ENCODE assay signal across 14 mouse cellular contexts in the genomic region with DNA sequence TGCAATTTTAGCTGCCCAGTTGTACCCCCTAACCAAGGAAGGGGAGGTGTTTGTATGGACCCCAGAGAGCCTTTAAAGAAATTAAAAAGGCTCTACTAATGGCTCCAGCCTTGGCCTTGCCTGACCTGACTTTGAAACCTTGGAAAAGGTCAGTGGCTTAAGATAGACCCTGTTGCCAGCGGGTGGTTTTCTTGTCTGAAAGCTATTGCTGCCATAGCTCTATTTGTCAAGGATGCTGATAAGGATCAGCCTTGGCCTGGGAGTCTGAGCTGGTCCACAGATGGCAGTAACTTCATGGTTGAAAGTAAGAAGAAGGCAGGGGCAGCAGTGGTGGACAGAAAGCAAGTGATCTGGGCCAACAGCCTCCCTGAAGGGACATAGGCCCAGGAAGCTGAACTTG. TPM values are rescaled to one million over a fixed set of nuclear protein-coding genes. Genes with fewer than 3 reads are reported as not detected.
DNase-seq lines count a peak whose midpoint lies in the region.
"Had no signal": no experiment of that assay in that cellular context is flagged by ENCODE, and none has a peak within 500 bp of the region (broad histone marks: within the 10 kb centered on the region; RNA-seq: fewer than 3 reads in every experiment).

No protein-coding gene starts in this region.

- peak; percentile 81 for DNase-seq in adrenal gland, adult 2 months
- DNase-seq in adrenal gland, adult 8-10 months, result peak; percentile 75
- DNase-seq in adrenal gland, postnatal 14 days, result peak; percentile 52
- peak; percentile 57 to 74 for DNase-seq in adrenal gland, postnatal 36 days
- DNase-seq in right cerebral cortex, adult 2 months (ENCODE audit: low spot score in 2 of 2), result no peak
- no peak for DNase-seq in right cerebral cortex, postnatal 14 days
- DNase-seq in testis, postnatal 14 days (ENCODE audit: low spot score), result no peak
- DNase-seq: cerebellum, adult 11-12 months; cerebellum, adult 2 months; cerebellum, adult 9-10 months; cerebellum, postnatal 10 days; cerebellum, postnatal 25 days; forebrain, postnatal 0 days had no signal

RNA-seq across cellular contexts. Expression of gene Mpdz, which starts 16.3 kb away (rescaled TPM):
- 100 to 1,000 TPM in 1 of 2 experiments, 10 to 100 TPM in 1; 95.2 to 101 TPM for total RNA-seq in adrenal gland, adult 2 months (2021)
- polyA plus RNA-seq in adrenal gland, adult 2 months (2012; rRNA removed), result 12.6 and 15.9 TPM in 2 replicates
- 100 to 1,000 TPM; 111 to 177 (median 141) TPM for total RNA-seq in adrenal gland, adult 8-10 months (2022)
- total RNA-seq in adrenal gland, postnatal 14 days (2021), result 76.3 and 84.4 TPM in 2 replicates
- 100 to 1,000 TPM in 1 of 2 experiments, 10 to 100 TPM in 1; 92.0 to 113 TPM for total RNA-seq in adrenal gland, postnatal 36 days (2021)
- total RNA-seq: MEL had no signal

Comparison
In these comparisons a context has a peak if more than half of its experiments do, and no peak if none do; other contexts are left out.
1. DNase-seq: peak in adrenal gland, adult 2 months (single experiment), adrenal gland, adult 8-10 months (single experiment), adrenal gland, postnatal 14 days (single experiment) and adrenal gland, postnatal 36 days (2 of 2); none in right cerebral cortex, adult 2 months (0 of 2), right cerebral cortex, postnatal 14 days (single experiment) and testis, postnatal 14 days (single experiment).